Mouse (Mus musculus) cerebellum, adult 11 months (tissue): Measurements from ENCODE around the gene 1700003F12Rik.

Experiments used
- DNase-seq: peaks from one replicate; pipeline ENCODE4 v3.0.0; 2022

The 1700003F12Rik gene

DNA sequence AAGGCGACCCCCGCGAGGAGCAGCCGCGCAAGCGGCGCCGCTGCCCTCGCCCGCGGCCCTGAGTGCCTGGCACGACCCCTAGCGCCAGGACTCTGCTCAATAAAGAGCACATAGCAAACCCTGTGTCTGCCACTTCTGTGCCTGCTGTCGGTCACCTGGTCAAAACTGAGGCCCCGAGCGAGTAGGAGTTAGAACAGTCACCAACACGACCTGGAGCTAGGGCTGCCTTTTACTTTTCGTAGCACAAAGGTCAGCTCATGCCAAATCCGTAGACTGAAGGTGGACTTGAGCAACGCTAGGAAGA is 3.0 kb downstream of the 1700003F12Rik start:
- no peak for DNase-seq

GRCm38 (mm10) chr2:154550937-154551336 is 4.1 kb downstream of the 1700003F12Rik start:
- no peak for DNase-seq

GRCm38 (mm10) chr2:154551476-154551875 is 4.6 kb downstream of the 1700003F12Rik start, which contains the start of gene Actl10:
Actl10 (plus strand) TSS chr2:154551776.
- DNase-seq: no peak

- no peak for DNase-seq
Observed at GRCm38 (mm10) chr2:154551927-154552326, 5.0 kb downstream of the 1700003F12Rik start.

DNA sequence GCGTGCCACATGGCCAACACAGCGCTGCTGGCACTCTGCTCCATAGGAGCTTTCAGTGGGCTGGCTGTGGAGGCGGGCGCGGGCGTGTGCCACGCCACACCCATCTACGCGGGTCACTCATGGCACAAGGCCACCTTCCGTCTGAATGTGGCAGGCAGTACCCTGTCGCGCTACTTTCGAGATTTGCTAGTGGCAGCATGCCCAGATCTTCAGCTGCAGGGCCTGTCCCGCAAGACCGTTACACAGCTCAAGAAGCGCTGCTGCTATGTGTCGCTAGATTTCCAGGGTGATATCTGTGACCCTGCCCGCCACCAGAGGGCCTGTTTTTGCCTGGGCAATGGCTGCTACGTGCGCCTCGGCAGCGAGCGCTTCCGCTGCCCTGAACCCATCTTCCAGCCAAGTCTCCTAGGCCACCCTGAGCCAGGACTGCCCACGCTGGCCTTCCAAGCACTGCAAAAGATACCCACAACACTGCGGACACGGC is 5.6 kb downstream of the 1700003F12Rik start:
- peak; percentile 76 for DNase-seq

DNA sequence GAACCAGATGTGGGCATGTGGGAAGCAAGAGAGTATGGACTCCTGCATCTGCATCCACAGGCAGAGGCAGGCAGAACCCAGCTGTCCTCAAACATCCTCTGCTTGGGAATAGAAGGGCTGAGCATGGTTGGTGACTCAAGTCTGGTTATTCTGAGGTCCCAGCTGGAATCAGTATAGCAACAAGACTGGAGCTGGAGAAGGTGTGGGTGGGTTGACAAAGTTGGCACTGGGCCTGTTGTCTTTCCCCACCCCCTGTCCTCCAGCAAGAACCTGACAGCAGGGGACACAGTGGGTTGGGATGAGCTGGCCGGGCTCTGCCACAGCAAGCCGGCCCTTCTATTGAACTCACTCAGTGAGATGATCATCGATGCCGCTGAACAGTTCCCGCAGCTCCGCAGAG is 8.3 kb downstream of the 1700003F12Rik start:
- DNase-seq: no peak

- no peak for DNase-seq
Observed at GRCm38 (mm10) chr2:154557184-154557832, 10.4 kb downstream of the 1700003F12Rik start.

DNA sequence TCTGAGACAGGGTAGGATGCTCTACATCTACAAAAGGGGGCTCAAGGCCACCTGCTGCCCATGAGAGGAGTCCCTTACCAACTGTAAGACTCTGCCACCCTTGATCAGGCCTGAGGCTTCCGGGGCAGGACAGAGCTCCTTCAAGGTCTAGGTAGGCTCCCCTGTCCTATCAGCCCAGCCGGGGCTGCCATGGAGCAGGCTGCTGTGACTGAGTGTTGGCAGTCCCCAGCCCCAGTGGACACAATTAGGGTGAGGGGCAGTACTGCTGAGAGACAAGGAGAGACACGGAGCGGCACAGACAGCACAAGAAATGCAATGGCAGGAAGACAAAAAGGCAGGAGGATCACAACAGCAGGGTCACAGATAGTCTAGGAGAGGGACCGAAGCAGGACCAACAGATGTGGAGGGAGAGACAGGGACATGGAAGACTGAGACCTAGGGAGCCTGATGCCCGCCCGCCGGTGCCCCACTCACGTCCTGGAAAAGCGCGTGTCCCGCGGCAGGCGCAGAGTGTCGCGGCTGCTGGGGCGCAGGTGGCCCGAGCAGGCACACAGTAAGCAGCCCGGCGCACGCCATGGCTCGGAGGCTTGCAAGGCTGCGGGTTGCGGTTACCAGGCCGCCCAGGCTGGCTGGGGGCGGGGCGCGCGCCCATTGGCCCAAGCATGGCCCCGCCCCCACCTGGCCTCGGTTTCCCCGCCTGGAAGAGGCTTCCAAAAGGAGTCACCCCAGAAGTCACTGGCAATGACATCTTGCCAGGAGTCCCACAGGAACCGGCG is 11.6 kb downstream of the 1700003F12Rik start, which contains the start of gene Necab3:
Gene Necab3, minus strand, starts transcription at position 627 of the 776 bp plus-strand sequence.
- peak; percentile 53 for DNase-seq

DNA sequence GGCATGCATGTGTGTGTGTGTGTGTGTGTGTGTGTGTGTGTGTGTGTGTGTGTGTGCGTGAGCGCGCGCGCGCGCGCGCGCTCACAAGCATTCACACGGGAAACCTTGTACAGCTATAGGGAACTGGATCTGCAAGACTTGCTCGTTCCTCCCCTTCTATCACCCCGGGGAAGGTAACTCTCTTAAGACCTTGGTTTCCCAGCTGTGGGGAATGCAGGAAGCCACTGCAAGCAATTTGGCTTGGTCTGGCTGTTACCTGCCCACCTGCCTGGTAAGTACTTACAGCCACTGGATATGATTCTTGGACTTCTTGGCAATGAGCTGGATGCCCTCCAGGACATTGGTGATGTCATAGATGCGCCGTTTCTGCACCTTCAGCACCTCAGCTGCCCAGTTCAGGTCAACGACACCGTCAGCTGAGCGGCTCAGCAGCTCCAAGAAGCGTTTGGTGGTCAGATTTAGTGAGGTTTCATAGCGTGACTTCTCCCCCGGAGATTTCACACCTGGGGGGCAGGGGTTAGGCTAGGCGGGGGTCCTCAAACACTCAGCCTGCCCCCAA is 16.8 kb downstream of the 1700003F12Rik start:
- DNase-seq: no peak

GRCm38 (mm10) chr2:154565562-154565961 is 18.7 kb downstream of the 1700003F12Rik start:
- DNase-seq: peak; percentile 78

GRCm38 (mm10) chr2:154566641-154567040 is 19.8 kb downstream of the 1700003F12Rik start:
- no peak for DNase-seq

DNA sequence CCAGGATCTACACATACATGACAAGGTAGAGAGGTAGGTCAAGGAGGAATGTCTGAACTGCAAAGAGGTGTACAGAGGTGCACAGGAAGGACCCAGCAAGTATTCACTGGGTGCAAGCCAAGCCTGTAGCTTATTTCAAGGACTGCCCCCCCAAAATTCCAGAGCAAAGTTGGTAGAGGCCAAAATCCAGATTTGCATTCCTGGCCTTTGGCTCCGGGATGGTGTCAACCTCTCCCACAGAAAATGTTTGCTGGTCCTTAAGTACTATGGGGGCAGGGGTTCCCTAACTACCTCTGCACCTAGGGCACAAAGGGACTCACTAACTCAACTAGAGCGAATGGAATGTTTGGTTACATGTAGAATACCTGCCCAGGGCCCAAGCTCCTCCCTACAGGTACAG is 20.9 kb downstream of the 1700003F12Rik start:
- no peak for DNase-seq

GRCm38 (mm10) chr2:154568329-154569070 is 21.6 kb downstream of the 1700003F12Rik start:
- DNase-seq: no peak

DNA sequence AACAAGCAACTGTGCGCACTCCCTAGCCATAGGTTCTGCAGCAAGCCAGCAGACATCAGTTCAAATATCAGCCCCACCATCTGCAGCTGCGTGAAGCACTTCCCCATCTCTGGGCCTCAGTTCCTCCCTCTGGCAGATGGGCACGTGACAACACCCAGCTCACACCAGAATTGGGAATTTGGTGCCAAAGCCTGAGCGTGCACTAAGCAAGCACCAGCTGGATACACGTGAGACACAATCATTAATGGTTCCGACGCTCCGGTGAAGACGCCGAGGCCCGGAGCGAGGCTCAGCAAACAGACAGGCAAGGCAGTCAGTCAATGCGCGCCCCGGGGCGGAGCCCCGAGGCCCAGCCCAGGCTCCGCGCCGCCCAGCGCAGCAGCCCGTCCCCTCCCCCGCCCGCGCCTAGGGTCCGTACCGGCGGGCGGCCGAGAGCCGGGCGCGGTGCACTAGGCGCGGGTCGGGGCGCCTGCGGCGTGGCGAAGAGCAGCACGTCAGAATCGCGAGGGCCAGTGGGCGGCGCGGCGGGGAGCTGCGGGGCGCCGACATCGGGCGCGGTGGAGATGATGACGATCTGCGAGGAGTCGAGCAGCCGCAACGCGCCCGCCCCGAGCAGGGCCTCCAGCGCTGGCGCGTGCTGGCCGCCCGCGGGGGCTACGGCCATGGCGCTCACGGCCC is 22.3 kb downstream of the 1700003F12Rik start:
- no peak for DNase-seq

DNA sequence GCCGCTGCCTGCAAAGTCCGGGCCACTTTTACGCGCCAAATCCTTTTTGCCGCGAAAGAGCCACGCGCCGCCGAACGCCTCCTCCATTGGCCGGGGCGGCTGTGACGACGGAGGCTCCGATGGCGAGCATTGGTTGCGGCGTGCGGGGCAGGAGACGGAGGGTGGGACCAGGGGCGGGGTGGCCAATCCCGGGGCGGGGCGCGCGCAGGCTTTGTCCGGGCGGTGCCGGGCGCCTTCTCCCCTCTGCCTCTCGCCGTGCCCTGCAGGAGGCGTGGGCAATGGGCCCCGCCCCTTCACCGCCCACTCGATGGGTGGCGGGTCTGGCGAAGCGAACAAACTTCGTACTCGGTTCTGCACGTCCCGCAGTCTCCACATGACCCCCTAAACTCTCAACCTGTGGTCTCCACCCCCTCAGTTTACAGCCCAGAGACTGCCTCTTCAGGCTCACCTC is 23.0 kb downstream of the 1700003F12Rik start, which contains the start of gene E2f1:
Gene E2f1, minus strand, starts transcription at position 57 of the 451 bp plus-strand sequence.
- peak; percentile 84 for DNase-seq

- no peak for DNase-seq
Observed at GRCm38 (mm10) chr2:154570666-154571065, 23.8 kb downstream of the 1700003F12Rik start.

GRCm38 (mm10) chr2:154571266-154571665 is 24.4 kb downstream of the 1700003F12Rik start:
- no peak for DNase-seq

DNA sequence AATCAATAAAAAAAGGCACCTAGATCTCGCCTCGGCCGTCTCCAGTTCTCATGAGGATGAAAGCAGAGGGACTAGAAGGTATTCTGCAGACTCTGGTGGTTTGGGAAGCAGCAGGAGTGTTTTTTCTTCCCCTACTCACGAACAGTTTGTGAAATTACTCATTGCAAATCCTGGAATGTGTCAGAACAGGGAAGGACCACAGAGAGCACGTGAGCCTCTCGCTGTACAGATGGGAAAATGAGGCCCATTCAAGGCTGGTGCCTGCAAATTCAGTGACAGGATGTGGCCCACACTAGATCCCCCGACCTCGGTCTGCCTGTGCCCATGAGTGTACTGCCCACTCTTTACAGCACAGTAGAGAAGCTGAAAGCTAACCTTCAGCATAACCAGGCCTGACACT is 25.1 kb downstream of the 1700003F12Rik start:
- no peak for DNase-seq

DNA sequence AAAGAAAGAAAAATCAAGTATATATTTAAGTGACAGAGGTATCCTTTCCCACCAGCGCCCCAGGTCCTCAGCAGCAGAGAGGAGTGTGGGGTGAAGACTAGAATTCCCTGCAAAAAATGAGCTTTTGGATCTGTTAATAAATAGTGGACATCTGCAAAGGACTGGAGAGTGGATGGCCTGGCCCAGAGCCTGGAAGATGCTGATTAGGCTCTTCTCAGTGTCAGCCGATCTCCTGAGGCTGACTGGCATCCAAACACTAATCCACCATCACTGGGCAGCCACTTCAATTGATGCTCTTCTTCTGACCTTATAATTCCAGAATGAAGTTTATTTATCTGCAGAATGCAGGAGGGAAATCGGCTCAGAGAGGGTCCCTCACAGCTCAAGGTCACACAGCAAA is 26.1 kb downstream of the 1700003F12Rik start:
- DNase-seq: no peak

- no peak for DNase-seq
Observed at GRCm38 (mm10) chr2:154574271-154574670, 27.4 kb downstream of the 1700003F12Rik start.

DNA sequence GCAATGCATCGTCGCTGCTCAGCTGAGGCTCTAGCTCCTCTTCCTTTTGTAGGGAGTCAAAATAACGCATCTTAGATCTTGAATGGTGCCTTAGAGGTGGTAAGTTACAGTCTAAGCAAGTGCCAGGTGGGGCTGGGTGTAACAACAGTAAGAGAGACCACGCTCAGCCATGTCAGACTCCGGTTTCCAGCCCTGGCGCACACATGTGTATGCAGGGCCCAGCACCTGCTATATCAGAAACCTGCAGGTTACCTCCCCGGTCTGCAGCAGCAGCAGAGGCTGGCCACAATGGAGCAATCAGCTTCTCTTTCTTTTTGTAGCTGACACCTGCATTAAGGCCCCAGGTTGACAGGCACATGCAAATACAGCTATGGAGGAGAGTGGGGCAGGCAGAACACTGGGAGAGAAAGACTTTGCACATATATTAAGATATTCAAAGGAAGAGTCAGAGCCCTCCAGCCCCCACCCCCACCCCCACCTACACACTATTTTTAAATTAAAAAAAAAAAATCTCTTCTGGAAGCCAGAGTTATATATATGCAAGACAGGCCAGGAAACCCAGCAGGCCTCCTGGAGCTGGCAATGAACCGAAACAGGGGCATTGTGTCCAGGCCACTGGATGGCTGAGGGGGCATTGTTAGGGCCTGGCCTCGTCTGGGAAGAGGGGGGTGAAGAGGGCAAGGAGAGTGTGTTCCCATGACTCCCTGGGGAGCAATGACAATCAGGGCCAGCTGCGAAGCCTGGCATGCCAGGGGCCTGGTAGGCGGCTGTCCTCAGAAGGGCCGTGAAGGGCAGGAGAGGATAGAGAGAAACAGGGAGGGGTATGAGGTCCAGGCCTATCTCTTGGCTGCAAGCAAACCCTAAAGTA is 30.2 kb downstream of the 1700003F12Rik start:
- DNase-seq: no peak

- DNase-seq: no peak
Observed at GRCm38 (mm10) chr2:154577744-154578067, 30.8 kb downstream of the 1700003F12Rik start.
